Mouse (Mus musculus) brain, adult 2 months (tissue): ENCODE data around the gene Ugt1a8.

Source experiments
- DNase-seq: peaks from one replicate; pipeline ENCODE4 v3.0.0; 2011; ENCODE audit warnings: low read depth, low spot score

The Ugt1a8 gene

GRCm38 (mm10) chr1:88258881-88259642 is 171.4 kb downstream of the Ugt1a8 start:
- DNase-seq, result peak; percentile 53

DNA sequence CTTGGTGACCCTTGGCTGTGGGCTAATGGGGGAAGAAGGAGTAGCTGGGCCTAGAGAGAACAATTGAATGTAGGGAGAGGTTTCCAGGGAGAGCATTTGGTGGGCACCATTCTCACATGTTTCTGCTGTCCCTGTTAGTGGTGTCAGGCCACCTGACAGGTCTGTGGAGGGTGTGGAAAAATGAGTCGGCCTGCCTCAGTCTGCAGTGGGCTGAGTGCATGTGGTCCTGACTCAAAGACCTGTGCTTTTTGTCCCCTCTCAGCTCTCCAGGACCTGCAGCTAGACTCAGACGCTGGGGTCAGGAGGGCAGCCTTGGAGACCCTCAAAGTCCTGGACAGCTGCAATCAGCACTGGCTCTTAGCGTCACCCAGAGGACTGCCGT is 172.0 kb downstream of the Ugt1a8 start:
- DNase-seq, result no peak

DNA sequence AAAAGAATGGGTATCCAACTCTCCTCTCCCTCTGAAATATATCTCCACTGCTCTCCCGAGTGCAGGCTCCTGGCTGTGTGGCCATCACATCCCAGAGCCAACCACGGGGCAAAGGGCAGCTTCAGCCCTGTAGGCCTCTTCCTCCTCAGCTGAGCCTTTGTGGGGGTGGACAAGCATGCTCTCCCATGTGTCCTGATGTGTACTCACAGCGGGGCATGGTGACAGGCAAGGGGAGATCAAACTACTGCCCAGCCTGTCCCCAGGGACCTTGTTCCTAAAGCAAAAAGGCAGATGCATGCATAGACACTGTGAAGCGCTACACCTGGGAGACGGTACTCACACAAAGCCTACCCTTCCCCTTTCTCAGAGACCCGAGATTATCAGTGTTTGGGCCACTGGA is 172.5 kb downstream of the Ugt1a8 start:
- DNase-seq, result no peak

GRCm38 (mm10) chr1:88260604-88261377 is 173.2 kb downstream of the Ugt1a8 start:
- DNase-seq, result no peak

- DNase-seq, result no peak
Observed at GRCm38 (mm10) chr1:88261706-88262105, 174.1 kb downstream of the Ugt1a8 start.

- peak; percentile 78 for DNase-seq
Observed at GRCm38 (mm10) chr1:88262255-88262654, 174.6 kb downstream of the Ugt1a8 start.

- no peak for DNase-seq
Observed at GRCm38 (mm10) chr1:88262961-88263360, 175.3 kb downstream of the Ugt1a8 start.

GRCm38 (mm10) chr1:88263778-88264177 is 176.2 kb downstream of the Ugt1a8 start:
- no peak for DNase-seq

GRCm38 (mm10) chr1:88264237-88264868 is 176.7 kb downstream of the Ugt1a8 start:
- peak; percentile 44 for DNase-seq

- DNase-seq, result no peak
Observed at GRCm38 (mm10) chr1:88264869-88265240, 177.2 kb downstream of the Ugt1a8 start.

DNA sequence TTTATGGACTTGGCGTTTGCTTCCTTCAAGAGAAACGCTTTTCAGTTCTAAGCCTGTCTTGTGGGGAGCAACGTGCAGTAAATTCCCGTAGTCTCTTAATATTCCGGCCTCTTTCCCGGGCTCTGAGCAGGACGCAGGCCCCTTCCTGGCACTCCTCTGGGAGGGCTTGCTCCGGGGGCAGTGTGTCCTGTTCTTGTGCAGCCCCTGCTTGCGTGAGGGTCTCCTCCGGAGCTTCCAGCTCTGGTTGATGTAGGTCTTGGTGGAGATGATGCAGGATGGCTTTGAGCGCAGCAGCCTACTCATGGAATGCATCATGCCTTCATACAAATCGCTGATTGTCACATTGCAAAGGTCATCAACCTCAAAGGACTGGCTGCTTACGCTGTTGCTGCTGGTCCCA is 178.5 kb downstream of the Ugt1a8 start:
- DNase-seq, result no peak

- no peak for DNase-seq
Observed at GRCm38 (mm10) chr1:88267489-88267888, 179.9 kb downstream of the Ugt1a8 start.

GRCm38 (mm10) chr1:88268070-88268469 is 180.5 kb downstream of the Ugt1a8 start:
- no peak for DNase-seq
